Mouse (Mus musculus) liver, embryonic 14.5 days (tissue): ENCODE measurements at regions not wholly inside any gene's neighbourhood (a gene's known extent, or its start where the extent isn't known, plus 50 kb on each side); places are given as distances from the start of the nearest gene placed in this dataset.

Source experiments
- CTCF ChIP-seq: IDR thresholded peaks from 2 replicates; pipeline ENCODE4 v1.5.1; 2016; ENCODE audit warnings: antibody characterized with exemption, low read depth, control low read depth
- EP300 ChIP-seq: IDR thresholded peaks from 2 replicates; pipeline ENCODE4 v1.6.1; 2016; ENCODE audit warnings: antibody characterized with exemption, low read depth

DNA sequence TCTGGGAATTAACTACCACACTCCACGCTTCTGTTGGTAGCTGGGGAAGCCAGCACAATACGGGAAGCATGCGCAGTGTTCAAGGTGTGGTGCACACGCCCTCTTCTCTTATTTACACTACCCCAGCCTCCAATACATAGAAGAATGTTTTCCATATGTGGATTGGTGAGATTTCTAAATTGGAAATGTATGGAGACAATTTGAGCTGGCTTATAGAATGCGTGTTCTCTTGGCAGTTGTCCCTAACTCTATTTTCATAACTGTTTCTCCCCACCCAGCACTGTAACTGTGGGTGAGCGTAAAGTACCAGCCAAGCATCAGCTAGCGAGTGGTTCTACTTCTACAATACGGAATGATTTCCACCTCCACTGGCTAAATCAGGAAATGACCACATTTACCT, 102.6 kb upstream of the Mbnl2 start:
- TF ChIP-seq CTCF, result no peak
- no peak for TF ChIP-seq EP300
